Mouse (Mus musculus) natural killer cell, adult 2 months (primary cell): ENCODE measurements around the gene Cxcl1.
"Not testable (repeated sequence)": the region's sequence is repeated elsewhere in the genome, so short reads cannot be mapped to it uniquely, and the experiment has no call there.

ENCODE experiments used
- DNase-seq, 2 experiments: peaks; one replicate each; pipeline ENCODE4 v3.0.0; 2022; ENCODE audit warnings: low spot score in 2 of 2

Gene Cxcl1

DNA sequence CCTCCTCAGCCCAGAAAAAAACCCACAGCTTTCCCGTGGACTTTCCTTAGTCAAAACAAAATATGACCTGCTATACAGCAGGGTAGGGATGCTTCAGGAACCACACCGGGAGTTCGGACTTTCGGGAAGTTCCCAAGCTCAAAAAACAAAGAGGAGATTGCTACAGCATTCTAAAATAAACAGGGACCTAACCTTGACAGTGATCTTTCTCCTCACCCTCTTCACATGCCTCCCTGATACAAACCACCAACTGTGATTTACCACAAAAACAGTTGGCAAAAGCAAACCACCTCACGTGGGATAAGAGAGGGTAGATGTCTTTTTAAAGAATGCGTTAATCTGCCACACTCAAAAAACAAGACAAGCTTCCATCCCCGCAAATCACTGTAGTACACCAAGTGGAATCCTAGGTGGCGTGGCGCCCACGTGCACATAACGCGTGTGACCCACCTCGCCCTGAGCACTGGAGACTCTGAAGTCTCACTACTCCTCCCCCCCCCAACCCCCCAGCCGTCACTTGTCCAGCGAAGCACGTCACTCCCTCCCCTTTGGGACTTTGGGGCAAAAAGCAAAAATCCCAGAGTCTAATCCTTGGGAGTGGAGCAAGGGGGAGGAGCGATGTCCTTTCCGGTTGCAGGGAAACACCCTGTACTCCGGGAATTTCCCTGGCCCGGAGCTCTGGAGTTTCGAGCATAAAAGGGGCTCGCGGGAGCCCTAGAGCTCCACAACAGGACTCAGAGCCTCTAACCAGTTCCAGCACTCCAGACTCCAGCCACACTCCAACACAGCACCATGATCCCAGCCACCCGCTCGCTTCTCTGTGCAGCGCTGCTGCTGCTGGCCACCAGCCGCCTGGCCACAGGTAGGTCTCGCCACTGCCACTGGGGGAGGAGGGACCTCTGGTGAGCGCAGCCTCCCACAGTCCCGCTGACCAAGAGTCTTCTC, at the start of gene Cxcl1:
Gene Cxcl1, plus strand, starts transcription at position 723 of the 945 bp plus-strand sequence.
- no peak for DNase-seq

DNA sequence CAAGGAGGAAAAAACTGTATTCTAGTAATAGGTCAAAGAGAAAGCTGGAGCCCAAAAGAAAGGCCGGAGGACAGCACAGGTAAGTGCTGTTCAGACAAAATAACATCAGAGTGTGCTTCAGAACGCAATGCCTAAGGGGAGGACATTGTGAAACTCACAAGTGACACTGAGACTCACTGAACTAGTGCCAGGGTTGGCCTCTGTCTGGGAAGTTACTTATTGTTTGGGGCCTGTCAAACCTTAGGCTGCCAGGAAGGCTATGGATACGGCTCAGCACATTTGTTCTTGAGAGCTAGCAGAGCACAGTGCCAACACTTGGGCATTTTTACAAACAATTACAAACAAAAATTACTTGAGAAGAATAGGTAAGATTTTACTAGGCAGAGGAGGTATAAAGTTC, 47.1 kb upstream of the Cxcl1 start:
- no peak for DNase-seq

DNA sequence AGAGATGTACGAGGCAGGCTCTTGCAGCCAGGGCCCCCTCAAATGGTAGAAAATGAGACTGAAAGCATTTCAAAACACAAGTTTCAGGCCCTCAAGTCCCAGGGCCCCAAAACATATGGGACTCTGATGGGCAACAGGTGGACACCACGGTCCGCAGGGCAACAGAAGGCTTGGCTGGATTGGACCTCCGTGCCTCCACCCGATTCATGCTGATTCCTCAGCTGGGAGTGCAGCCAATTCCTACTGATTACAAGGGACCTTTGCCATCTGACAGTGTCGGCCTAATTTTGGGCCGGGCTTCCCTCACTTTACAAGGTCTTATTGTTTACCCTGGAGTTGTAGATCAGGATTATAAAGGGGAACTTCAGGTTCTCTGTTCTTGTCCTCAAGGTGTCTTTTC, 40.9 kb upstream of the Cxcl1 start:
- DNase-seq, result not testable (repeated sequence)

DNA sequence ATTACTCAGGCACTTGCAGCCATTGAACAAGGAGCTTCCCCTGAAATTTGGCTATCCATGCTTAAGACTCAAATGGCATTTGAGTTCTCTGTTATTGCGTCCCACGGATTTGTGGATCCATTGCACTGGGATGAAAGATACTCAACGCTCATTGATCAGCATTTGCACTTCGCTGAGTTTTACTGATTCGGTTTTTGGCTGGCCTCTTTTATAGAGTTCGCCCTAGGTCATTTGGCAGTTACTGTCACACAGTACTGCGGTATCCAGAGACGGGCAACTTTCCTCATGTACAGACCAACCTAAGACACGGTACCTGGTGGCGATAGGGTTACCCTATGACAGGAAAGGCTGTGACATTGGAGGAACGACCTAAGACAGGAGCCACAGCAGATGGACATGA, 39.6 kb upstream of the Cxcl1 start:
- DNase-seq, result not testable (repeated sequence)

DNA sequence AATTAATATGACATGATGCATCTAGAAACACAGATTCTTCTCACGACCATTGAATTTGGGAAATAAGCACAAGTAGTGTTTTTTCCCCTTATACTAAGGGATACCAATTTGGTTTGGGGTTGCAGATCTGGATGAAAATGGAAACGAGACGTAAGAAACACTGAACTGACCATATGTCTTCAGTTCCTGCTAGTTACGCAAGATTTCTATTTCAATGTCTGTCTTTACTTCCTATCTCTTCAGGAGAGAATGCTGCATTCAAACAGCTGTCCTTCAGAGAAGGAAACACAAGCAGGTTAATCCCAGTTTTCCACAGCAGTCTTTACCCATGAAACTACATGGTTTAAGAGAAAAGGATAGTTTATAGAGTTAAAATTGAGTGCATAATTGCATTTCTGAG, 37.8 kb upstream of the Cxcl1 start:
- no peak for DNase-seq

DNA sequence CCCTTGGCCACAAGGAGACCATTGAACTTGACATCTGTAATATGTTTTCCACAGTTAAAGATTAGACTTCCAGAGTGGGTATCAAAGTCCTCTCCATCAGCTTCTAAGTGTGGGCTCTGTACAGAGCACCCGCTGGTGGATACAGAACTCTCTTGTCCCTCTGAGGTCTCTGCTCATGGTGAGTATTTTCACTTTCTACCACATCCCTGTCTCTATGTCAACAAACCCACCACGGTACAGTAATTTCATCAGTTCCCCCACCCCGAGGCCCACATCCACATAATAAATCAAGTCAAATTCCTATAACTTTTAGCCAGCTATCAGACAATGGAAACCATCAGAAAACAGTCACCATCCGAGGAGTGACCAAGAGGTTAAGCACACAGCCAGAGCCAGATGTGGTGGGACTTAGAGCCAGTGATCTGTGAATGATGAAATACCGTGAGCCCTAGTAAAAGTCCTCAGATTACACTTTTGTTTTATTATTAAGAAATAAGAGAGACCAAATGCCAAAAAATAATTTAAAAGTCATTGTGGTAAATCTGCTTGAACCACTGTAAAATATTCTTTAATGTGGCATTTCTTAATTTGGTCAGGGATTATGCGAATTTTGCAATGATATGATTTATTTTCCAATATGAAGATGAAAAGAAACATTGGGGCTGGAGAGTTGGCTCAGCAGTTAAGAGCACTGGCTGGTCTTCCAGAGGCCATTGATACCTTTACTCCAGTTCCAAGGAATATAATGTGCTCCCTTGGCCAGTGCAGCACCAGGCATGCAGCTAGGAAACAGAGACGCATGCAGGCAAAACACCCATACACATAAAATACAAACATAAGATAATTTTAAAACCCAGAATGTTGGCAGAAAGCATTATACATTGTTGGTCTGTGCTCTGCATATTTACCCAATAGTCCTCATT, 35.5 kb upstream of the Cxcl1 start:
- DNase-seq, result no peak

DNA sequence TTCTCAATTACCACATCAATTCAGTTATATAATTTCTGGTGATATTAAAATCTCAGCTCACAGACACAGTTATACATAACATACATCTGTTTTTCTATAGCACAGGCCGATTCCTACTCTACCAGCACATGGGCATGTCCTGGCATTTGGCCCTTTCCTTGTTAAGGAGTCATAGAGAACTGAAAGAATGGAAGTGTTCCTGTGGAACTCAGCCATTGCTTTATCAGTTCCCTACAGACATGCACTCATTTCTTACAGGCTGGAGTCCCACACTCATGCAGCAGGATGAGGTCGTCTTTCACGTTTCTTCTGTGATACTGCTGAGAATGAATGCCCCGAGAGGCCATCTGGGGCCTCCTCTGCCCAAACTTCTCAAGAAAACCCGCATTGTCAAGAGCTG, 33.6 kb upstream of the Cxcl1 start:
- no peak for DNase-seq

DNA sequence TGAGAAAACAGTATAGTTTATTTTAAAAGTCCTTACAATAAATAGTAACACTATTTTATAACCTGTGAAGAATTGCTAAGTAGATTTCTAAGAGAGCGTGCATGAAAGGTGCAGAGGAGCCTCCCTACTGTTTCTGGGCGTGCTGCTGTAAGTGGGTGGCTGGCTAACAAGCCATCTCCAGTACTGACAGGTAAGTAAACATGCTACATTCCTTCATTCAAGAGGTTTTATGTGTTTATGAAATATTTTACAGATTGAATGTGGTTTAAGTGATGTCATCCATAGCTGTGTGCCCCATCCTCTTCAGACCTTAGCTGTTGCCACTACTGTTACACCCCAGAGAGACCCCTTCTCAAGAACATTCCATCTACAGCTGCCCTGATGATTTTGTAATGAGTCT, 32.6 kb upstream of the Cxcl1 start:
- DNase-seq, result no peak

DNA sequence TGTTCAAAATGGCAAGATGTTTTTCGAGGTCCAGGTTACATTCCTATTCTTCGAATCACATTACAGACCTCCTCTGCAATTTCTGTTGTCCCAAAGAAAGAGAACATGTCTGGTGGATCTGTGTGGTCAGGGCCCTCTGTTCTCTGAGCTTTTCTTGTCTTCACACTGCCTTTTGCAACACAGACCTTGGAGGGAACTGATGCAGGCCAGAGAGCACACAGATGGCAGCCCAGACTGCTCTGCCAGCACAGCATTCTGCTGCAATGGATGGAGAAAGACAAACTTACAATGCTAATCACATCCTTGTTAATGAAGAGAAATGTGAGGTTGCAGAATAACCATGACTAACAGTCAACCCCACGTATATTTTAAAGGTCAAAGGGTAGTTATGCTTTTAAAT, 32.0 kb upstream of the Cxcl1 start:
- DNase-seq, result no peak

DNA sequence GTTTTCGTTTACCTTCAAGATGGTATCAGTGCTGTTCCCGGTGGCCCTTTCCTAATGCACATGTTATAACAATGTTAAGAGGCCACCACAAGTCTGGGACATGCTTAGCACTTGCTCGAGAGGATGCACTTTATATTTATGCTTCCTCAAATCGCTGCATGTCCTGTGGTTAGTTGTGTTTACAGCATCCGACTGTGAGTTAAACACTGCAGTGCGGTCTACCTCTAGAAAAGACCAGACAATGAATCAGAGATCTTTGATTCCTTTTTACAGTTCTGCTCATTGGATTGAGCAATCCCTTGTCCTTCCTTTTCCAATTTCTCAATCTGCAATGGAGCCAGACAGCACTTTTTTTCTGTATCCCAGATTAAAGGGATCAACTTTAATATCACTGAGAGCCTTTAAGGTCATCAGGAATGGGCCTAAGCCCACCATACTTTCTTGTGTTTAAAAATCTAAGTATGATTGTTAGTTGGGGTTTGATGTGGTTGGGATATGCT, 29.1 kb upstream of the Cxcl1 start:
- no peak for DNase-seq

DNA sequence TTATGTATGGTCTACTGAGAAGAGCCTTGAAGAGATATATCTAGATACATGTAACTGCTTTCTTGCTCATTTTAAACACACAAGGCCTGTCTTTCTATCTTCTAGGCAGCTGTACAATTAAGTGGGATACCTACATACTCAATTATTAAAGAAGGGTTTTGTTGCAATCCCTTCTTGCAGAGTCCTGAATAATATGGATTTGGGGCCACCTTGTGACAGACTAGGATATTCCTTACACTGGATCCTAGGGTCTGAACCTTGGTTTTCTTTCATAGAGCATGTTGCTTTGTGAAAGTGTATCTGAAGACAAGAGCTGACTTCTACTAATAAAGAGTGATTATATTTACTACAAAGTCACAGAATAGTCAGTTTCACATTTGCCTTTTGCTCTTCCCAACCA, 24.3 kb upstream of the Cxcl1 start:
- DNase-seq, result no peak

DNA sequence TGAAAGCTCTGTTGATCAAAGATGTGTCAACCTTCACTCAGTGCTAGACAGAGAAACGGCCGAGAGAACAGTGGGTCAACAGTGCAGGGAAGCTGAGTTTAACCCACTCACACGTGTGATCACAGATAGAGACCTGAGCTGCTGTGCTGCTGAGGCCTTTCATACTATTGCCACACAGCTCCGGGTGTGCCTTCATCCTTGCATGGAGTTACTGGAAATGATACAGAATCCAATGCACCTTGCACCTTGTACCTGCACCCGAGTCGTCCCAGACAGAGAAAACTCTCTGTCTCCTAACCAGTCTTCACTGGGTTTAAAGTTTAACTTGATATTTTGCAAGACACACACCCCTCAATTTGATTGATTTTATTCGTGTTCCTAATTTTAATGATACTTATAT, 18.7 kb upstream of the Cxcl1 start:
- no peak for DNase-seq

DNA sequence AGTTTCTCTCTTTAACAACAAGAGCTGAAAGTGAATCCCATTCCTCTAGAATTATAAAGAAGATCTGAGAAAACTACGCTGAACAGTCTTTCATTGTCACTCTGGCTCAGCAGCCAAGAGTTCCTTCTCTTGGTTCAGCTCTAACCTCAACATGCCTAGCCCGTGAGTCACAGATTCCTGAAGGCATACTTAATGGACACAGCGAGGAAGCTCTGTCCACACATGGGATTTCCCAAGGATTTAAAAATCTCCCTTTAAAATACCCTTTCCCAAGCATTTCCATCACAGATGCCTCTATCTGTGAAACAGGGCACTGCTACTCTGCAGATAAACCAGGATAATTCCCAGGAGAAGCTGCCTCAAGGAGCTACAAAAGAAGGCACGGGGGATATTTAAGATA, 15.0 kb upstream of the Cxcl1 start:
- no peak for DNase-seq

DNA sequence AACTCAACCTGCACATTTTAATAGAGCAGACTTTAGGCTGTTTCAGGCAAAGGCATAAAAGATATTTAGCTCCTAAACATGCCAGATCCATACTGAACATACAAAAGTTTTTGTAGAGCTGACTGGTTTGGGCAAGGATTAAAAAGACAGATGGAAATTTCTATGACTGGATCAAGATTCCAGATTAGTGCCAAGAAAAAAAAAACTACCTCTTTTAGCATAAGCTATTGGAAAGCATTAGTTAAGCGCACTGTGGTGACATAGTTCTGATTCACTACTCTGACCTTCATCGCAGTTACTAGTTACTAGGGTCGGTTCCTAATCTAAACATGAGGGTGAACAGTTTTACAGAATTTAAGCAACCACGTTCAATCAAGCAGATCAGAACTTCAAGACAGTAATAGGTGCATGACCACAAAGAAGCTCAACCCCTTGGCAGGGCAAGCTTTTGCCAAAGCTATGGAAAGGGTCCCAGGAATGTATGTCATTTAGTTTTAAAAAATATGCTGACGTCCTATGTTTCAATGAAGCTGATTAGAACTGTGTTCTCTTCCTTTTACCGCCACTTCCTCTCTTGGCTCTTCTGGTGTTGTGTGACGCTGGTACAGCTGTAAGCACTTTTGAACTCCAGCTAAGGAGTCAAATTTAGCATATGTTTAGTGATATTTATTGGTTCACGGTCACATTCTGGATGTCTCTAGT, 14.4 kb upstream of the Cxcl1 start:
- DNase-seq, result no peak

DNA sequence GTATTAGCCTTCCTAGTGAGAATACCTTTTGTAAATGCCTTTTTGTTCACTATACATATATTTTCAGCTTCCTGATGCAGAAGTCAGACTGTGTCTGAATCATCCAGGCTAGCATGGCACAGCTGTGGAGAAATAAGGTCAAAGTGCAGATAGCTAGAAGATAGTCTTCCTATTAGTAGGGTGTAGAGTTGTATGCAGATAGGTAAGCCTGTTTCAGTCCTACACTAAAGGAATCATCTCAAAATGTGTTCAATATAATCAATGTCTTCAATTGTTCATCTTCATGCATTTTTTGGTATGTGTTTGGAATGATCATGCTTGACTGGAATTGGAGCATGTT, 13.9 kb upstream of the Cxcl1 start:
- DNase-seq, result no peak

DNA sequence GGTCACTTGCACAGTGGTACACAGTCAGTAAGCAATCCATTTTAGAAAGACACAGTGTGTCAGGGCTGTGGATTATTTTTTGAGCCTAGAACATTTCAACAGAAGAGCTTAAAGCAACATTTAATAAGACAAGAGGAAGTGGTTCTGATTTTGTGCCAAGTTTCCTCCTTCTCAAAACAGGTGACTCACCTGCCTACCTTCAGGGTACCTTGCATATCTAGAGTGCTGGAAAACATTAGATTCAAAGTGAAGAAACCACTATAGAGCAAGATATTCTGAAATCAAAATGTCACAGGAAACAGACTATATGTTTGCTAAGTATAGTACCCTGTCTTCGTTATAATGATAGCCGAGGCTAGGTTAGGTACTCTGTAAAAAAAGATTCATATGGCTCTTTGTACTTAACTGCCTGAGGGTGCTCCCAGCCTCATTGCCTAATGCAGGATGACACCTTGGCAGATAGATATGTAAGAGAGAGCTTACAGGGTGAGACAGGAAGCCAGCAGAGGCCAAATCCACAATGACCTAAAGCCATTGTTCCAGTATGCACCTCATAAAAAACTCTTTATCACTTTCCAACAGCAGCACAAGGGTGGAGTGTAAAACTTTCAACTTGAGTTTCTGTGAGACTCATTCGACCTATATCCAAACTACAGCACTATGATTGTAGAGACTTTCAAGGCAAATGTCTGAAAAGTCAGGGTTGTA, 11.6 kb upstream of the Cxcl1 start:
- DNase-seq, result no peak

DNA sequence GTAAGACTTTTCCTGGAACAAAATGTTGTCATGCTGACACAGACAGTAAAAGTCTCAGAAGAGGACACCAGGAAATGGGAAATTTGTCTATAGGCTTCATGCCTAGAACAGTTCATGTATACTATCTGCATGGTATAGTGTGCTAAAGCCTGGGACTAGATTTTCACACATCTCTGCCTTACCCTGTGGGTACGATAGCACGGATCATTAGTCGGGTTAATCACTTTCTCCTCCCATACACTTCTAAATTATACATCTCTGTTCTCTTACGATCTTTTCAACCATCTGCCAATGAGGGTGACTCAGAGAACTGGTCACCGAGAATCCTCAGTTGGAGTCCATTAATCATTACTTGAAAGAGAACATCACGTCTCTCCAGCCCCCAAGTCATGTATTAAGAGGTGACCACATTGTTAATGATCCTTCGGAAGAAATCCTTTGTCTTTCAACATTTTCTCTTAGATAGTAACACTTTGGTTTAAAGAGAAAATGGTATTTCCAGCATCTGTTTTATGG, 10.6 kb upstream of the Cxcl1 start:
- no peak for DNase-seq

DNA sequence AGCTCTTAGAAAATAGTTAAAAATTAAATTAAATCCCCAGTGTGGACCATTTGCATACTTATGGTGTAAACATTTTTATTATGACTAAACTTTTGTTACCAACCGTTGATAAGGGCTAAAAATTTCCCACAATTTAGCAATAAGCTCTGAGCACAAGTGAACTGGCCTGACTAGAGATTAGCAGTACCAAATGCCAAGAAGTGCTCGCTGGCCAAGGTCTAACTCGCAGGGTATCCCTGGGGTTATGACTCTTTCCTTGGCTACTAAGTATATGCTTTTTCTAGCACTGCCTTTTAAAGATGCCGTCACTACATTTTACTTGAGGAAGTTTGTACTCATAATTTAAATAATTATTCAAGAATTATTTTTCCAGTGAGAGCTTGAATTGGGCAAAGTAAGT, 10.0 kb upstream of the Cxcl1 start:
- DNase-seq, result no peak

DNA sequence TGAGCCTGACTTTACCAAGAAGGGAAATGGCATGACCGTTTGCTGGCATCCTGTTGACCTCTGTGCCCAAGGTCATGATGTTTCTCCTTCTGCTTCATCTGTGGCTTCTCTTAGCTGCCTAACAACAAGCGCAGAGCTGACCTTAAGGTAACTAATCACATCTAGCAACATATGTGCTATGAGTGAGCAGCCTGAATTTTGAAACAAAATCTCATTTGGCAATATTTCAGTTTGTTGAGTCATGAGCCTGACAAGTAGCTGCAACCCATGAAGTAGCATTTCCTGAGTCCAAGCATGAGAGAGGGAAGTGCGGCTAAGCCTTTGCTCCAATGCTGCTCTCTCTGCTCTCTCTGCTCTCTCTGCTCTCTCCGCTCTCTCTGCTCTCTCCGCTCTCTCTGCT, 9.4 kb upstream of the Cxcl1 start:
- peak in 1 of 2 experiments; percentile 1 for DNase-seq

DNA sequence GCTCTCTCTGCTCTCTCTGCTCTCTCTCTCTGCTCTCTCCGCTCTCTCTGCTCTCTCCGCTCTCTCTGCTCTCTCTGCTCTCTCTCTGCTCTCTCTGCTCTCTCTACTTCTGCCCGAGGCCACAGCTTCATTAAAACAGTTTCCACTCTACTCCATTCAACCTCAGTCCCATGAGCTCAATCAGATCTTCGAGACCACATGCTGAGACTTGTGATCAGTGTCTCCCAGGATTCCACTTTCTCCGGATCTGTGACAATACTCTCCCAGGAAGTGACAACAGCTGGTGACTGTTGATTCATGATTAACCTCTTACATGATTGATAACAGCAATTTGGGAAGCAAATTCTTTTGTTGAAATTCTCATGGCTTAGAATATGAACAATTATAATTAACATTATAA, 8.9 kb upstream of the Cxcl1 start:
- no peak for DNase-seq

DNA sequence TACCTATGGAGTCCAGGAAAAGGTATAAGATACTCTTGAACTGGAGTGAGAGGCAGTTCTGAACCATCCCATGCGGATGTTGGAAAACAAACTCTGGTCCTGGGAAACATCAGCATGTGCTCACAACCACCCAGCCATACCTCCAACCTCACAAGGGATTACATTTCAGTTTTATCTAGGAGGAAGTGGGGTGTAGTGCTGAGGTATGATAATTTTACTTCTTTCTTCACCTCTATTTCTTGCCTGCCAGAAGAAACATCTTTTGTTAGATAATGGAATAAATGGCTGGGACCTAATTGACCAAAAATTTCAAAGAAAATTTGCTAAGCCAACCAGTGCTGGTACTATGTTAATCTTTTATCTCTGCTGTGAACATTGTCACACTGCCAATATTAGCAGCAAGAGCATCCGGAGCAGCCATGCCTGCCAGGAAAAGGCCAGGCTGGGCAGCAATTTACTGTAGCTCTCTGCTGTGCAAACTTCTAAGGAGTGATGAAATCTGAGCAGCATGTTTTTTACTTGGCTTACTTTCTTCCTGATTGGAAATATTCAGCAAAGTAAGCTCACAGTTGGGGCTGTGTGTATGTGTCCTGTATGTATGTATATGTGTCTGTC, 6.3 kb upstream of the Cxcl1 start:
- DNase-seq, result no peak
